Mouse (Mus musculus) forebrain, embryonic 16.5 days (tissue): ENCODE measurements around the gene Lce1h. TPM values are rescaled to one million over a fixed set of nuclear protein-coding genes. Genes with fewer than 3 reads are reported as not detected.

Source experiments
- ATAC-seq: fragments of 200-750 bp; cut with Nextera tagmentation; 2 replicates; pipeline ENCODE4 v1.8.0; 2017; ENCODE audit warnings: mild to moderate bottlenecking, moderate library complexity
- H3K27ac ChIP-seq: fragments of 300-500 bp; sonication (generic); 2 replicates; pipeline ENCODE4 v1.5.1; 2014; ENCODE audit warnings: low read length, control low read depth
- H3K27me3 ChIP-seq: fragments of 300-500 bp; sonication (generic); replicated peaks from 2 replicates; pipeline ENCODE4 v1.6.1; 2014; ENCODE audit warnings: low read length; ENCODE audit not compliant: control insufficient read depth, insufficient read depth
- H3K36me3 ChIP-seq: fragments of 300-500 bp; sonication (generic); 2 replicates; pipeline ENCODE4 v1.6.1; 2014; ENCODE audit not compliant: control insufficient read depth, insufficient read depth
- H3K4me1 ChIP-seq: fragments of 300-500 bp; sonication (generic); replicated peaks from 2 replicates; pipeline ENCODE4 v1.6.1; 2014; ENCODE audit warnings: low read length; ENCODE audit not compliant: control insufficient read depth, insufficient read depth
- H3K4me2 ChIP-seq: fragments of 300-500 bp; sonication (generic); 2 replicates; pipeline ENCODE4 v1.6.1; 2014; ENCODE audit warnings: mild to moderate bottlenecking, low read length, control low read depth
- H3K4me3 ChIP-seq: fragments of 300-500 bp; sonication (generic); replicated peaks from 2 replicates; pipeline ENCODE4 v1.5.1; 2014; ENCODE audit warnings: mild to moderate bottlenecking, low read length, control low read depth
- H3K9ac ChIP-seq: fragments of 300-500 bp; sonication (generic); replicated peaks from 2 replicates; pipeline ENCODE4 v1.6.1; 2014; ENCODE audit warnings: low read depth, low read length, control low read depth
- H3K9me3 ChIP-seq: fragments of 300-500 bp; sonication (generic); 2 replicates; pipeline ENCODE4 v1.6.1; 2016; ENCODE audit warnings: low read length; ENCODE audit not compliant: control insufficient read depth
- WGBS: fragments of 180-500 bp; shearing (Covaris S2); extraction: QIAGEN DNeasy Blood & Tissue Kit; methylation state at CpG from one replicate; pipeline ENCODE4 v1.1.7; 2014; 5-methylcytosine and 5-hydroxymethylcytosine counted together
- polyA plus RNA-seq: library from polyadenylated mRNA; unstranded; fragments of >200 nt; fragmentation: Nextera tagmentation; extraction: Ambion mirVana; gene quantifications from 2 replicates; pipeline ENCODE4 v1.2.1, GENCODE M21; 2015

Gene Lce1h
- not detected in 2 replicates for polyA plus RNA-seq

GRCm38 (mm10) chr3:92764965-92765364, at the start of gene Lce1h:
Lce1h (minus strand) TSS chr3:92765065.
- no peak for ATAC-seq
- Histone ChIP-seq H3K4me2 (no peak within 1 kb of the TSS), H3K9ac (no peak within 1 kb of the TSS), H3K27me3 (no peaks in the 10 kb centered on the region), H3K36me3 (no peaks in the 10 kb centered on the region), H3K27ac (no peak within 1 kb of the TSS), H3K4me3 (no peak within 1 kb of the TSS), H3K4me1 (no peaks in the 10 kb centered on the region), H3K9me3 (no peaks in the 10 kb centered on the region)
- 89% methylated on average over 1 of the region's 1 CpGs for WGBS

- no peak within 1 kb of the TSS for H3K4me2 ChIP-seq
- no peaks in the 10 kb centered on the region for H3K36me3 ChIP-seq
- no peaks in the 10 kb centered on the region for H3K27me3 ChIP-seq
- ATAC-seq = no peak
- no peak within 1 kb of the TSS for H3K27ac ChIP-seq
- H3K4me3 ChIP-seq = no peak within 1 kb of the TSS
- no peaks in the 10 kb centered on the region for H3K9me3 ChIP-seq
- no peak within 1 kb of the TSS for H3K9ac ChIP-seq
- H3K4me1 ChIP-seq = no peaks in the 10 kb centered on the region
Observed at GRCm38 (mm10) chr3:92807791-92808190, 42.9 kb upstream of the Lce1h start, which contains the start of gene Lce1k. Lce1k (minus strand) TSS chr3:92807891.

- H3K9ac ChIP-seq = no peak within 1 kb of the TSS
- H3K9me3 ChIP-seq = no peaks in the 10 kb centered on the region
- ATAC-seq = no peak
- H3K4me1 ChIP-seq = no peaks in the 10 kb centered on the region
- H3K4me3 ChIP-seq = no peak within 1 kb of the TSS
- no peak within 1 kb of the TSS for H3K4me2 ChIP-seq
- no peaks in the 10 kb centered on the region for H3K36me3 ChIP-seq
- 95% methylated on average over 1 of the region's 1 CpGs for WGBS
- no peaks in the 10 kb centered on the region for H3K27me3 ChIP-seq
- H3K27ac ChIP-seq = no peak within 1 kb of the TSS
Observed at GRCm38 (mm10) chr3:92790414-92790813, 25.5 kb upstream of the Lce1h start, which contains the start of gene Lce1j. Lce1j (minus strand) TSS chr3:92790514.

- Histone ChIP-seq H3K4me3 (no peak within 1 kb of the TSS), H3K4me2 (no peak within 1 kb of the TSS), H3K4me1 (no peaks in the 10 kb centered on the region), H3K9me3 (no peaks in the 10 kb centered on the region), H3K27ac (no peak within 1 kb of the TSS), H3K36me3 (no peaks in the 10 kb centered on the region), H3K9ac (no peak within 1 kb of the TSS), H3K27me3 (no peaks in the 10 kb centered on the region)
- no peak for ATAC-seq
- WGBS = 77% methylated on average over 1 of the region's 1 CpGs
Observed at GRCm38 (mm10) chr3:92778799-92779198, 13.9 kb upstream of the Lce1h start, which contains the start of gene Lce1i. Lce1i (minus strand) TSS chr3:92778899.

- 12% methylated on average over 3 of the region's 3 CpGs for WGBS
- Histone ChIP-seq H3K36me3 (no peaks in the 10 kb centered on the region), H3K9me3 (no peaks in the 10 kb centered on the region), H3K27ac (no peak overlapping the region), H3K4me3 (no peak overlapping the region), H3K27me3 (no peaks in the 10 kb centered on the region), H3K4me2 (no peak overlapping the region), H3K9ac (no peak overlapping the region), H3K4me1 (no peaks in the 10 kb centered on the region)
- no peak for ATAC-seq
Observed at GRCm38 (mm10) chr3:92771573-92771972, 6.7 kb upstream of the Lce1h start.

- 45% methylated on average over 3 of the region's 3 CpGs for WGBS
- no peaks in the 10 kb centered on the region for H3K27me3 ChIP-seq
Observed at GRCm38 (mm10) chr3:92753197-92753596, 11.7 kb downstream of the Lce1h start.

GRCm38 (mm10) chr3:92752238-92752637, 12.6 kb downstream of the Lce1h start, which contains the start of gene Lce1g:
Lce1g (minus strand) TSS chr3:92752338.
- H3K27me3 ChIP-seq = no peaks in the 10 kb centered on the region
- no peak within 1 kb of the TSS for H3K27ac ChIP-seq
- H3K4me3 ChIP-seq = no peak within 1 kb of the TSS
- no peak within 1 kb of the TSS for H3K4me2 ChIP-seq
- no peak for ATAC-seq
- no peaks in the 10 kb centered on the region for H3K9me3 ChIP-seq
- WGBS = 76% methylated on average over 1 of the region's 1 CpGs
- no peaks in the 10 kb centered on the region for H3K4me1 ChIP-seq
- no peaks in the 10 kb centered on the region for H3K36me3 ChIP-seq
- H3K9ac ChIP-seq = no peak within 1 kb of the TSS

More at GRCm38 (mm10) chr3:92753197-92753596, 11.7 kb downstream of the Lce1h start:
- Histone ChIP-seq H3K36me3 (no peaks in the 10 kb centered on the region), H3K4me2 (no peak overlapping the region), H3K9ac (no peak overlapping the region), H3K4me3 (no peak overlapping the region), H3K9me3 (no peaks in the 10 kb centered on the region), H3K4me1 (no peaks in the 10 kb centered on the region), H3K27ac (no peak overlapping the region)
- no peak for ATAC-seq

- WGBS = 84% methylated on average over 1 of the region's 1 CpGs
- no peak within 1 kb of the TSS for H3K4me2 ChIP-seq
- no peak within 1 kb of the TSS for H3K27ac ChIP-seq
- no peak within 1 kb of the TSS for H3K4me3 ChIP-seq
- H3K9ac ChIP-seq = no peak within 1 kb of the TSS
- no peaks in the 10 kb centered on the region for H3K4me1 ChIP-seq
- no peak for ATAC-seq
- H3K27me3 ChIP-seq = no peaks in the 10 kb centered on the region
- H3K9me3 ChIP-seq = no peaks in the 10 kb centered on the region
- H3K36me3 ChIP-seq = no peaks in the 10 kb centered on the region
Observed at GRCm38 (mm10) chr3:92738996-92739395, 25.9 kb downstream of the Lce1h start, which contains the start of gene Gm38119. Gm38119 (minus strand) TSS chr3:92739096.

GRCm38 (mm10) chr3:92722631-92723030, 42.2 kb downstream of the Lce1h start:
- Histone ChIP-seq H3K4me1 (no peaks in the 10 kb centered on the region), H3K27ac (no peak overlapping the region), H3K4me3 (no peak overlapping the region), H3K4me2 (no peak overlapping the region), H3K27me3 (no peaks in the 10 kb centered on the region), H3K9ac (no peak overlapping the region), H3K9me3 (no peaks in the 10 kb centered on the region), H3K36me3 (no peaks in the 10 kb centered on the region)
- WGBS = 92% methylated on average over 5 of the region's 5 CpGs
- no peak for ATAC-seq

- no peak within 1 kb of the TSS for H3K4me3 ChIP-seq
- WGBS = 79% methylated on average over 3 of the region's 3 CpGs
- no peaks in the 10 kb centered on the region for H3K27me3 ChIP-seq
- no peaks in the 10 kb centered on the region for H3K9me3 ChIP-seq
- no peaks in the 10 kb centered on the region for H3K36me3 ChIP-seq
- H3K4me2 ChIP-seq = no peak within 1 kb of the TSS
- no peak within 1 kb of the TSS for H3K9ac ChIP-seq
- no peak for ATAC-seq
- no peak within 1 kb of the TSS for H3K27ac ChIP-seq
- no peaks in the 10 kb centered on the region for H3K4me1 ChIP-seq
Observed at GRCm38 (mm10) chr3:92720250-92720649, 44.6 kb downstream of the Lce1h start, which contains the start of gene Lce1f. Lce1f (minus strand) TSS chr3:92720350.
